Mouse (Mus musculus) heart, embryonic 10.5 days (tissue): ENCODE results near the gene Mgll. TPM values are rescaled to one million over a fixed set of nuclear protein-coding genes. Genes with fewer than 3 reads are reported as not detected.

Source experiments
- DNase-seq: peaks from one replicate; pipeline ENCODE4 v3.0.0-alpha.2; 2017; ENCODE audit warnings: low spot score
- H3K27ac ChIP-seq: fragments of 300-500 bp; sonication (generic); 2 replicates; pipeline ENCODE4 v1.5.1; 2016; ENCODE audit warnings: mild to moderate bottlenecking
- H3K27me3 ChIP-seq: fragments of 300-500 bp; sonication (generic); 2 replicates; pipeline ENCODE4 v1.6.1; 2016; ENCODE audit warnings: mild to moderate bottlenecking; ENCODE audit not compliant: poor library complexity, insufficient read depth, severe bottlenecking
- H3K36me3 ChIP-seq: fragments of 300-500 bp; sonication (generic); 2 replicates; pipeline ENCODE4 v1.6.1; 2016; ENCODE audit warnings: mild to moderate bottlenecking, moderate library complexity
- H3K4me1 ChIP-seq: fragments of 300-500 bp; sonication (generic); 2 replicates; pipeline ENCODE4 v1.6.1; 2016; ENCODE audit warnings: mild to moderate bottlenecking
- H3K4me3 ChIP-seq: fragments of 300-500 bp; sonication (generic); 2 replicates; pipeline ENCODE4 v1.5.1; 2016; ENCODE audit warnings: mild to moderate bottlenecking, moderate library complexity
- H3K9me3 ChIP-seq: fragments of 300-500 bp; sonication (generic); 2 replicates; pipeline ENCODE4 v1.6.1; 2016; ENCODE audit warnings: mild to moderate bottlenecking, moderate library complexity
- WGBS: fragments of 180-500 bp; shearing (Covaris S2); methylation state at CpG from one replicate; pipeline ENCODE4 v1.1.7; 2016; 5-methylcytosine and 5-hydroxymethylcytosine counted together
- polyA plus RNA-seq: library from polyadenylated mRNA; unstranded; fragments of >200 nt; fragmentation: Nextera tagmentation; extraction: Ambion mirVana; gene quantifications from 2 replicates; pipeline ENCODE4 v1.2.1, GENCODE M21; 2016

Gene Mgll
- polyA plus RNA-seq, 1 experiment from 2014 or later = 5.4 TPM

DNA sequence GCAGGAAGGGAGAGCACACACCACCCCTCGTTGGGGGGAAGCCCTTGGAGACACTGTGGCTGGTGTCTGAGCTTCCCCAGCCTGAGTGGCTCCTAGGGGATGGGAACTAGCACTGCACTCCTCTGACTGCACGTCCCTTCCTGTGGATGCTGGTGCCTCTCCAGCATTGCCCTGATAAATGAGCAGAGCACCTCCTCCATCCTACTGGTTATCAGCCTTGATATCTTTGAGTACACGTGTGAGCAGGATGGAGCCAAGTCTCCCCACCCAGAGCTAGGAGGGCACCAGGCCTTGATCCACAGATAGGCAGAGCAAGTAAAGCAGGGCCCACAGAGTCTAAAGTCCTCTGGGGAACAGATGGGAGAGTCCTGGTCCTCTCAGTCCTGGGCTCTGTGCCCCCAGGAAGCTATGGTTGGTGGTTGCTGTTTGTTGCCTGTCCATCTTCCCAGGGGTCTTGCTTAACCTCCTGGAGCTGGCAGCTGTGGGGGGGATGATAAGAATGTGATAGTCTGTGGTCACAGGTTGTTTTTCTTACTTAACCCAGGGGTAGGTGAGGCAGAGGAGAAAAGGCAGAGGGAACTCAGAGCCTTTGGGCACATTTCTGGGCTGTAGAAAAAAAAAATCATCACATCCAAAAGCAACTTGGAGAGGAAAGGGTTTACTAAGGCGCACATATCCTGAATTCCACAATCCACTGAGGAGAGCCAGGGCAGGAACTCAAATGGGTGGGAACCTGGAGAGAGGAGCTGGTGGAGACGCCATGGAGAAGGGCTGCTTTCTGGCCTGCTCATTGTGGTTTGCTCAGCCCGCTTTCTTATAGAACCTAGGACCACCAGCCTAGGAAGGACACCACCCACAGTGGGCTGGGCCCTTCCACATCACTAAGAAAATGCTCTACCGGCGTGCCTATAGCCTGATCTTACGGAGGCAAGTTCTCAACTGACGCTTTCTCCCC is 34.6 kb downstream of the Mgll start:
- Histone ChIP-seq H3K27ac (peak overlapping the region; percentile 47), H3K4me1 (peaks cover 59% of the 10 kb centered on the region)
- WGBS = 58% methylated on average over 10 of the region's 10 CpGs

DNA sequence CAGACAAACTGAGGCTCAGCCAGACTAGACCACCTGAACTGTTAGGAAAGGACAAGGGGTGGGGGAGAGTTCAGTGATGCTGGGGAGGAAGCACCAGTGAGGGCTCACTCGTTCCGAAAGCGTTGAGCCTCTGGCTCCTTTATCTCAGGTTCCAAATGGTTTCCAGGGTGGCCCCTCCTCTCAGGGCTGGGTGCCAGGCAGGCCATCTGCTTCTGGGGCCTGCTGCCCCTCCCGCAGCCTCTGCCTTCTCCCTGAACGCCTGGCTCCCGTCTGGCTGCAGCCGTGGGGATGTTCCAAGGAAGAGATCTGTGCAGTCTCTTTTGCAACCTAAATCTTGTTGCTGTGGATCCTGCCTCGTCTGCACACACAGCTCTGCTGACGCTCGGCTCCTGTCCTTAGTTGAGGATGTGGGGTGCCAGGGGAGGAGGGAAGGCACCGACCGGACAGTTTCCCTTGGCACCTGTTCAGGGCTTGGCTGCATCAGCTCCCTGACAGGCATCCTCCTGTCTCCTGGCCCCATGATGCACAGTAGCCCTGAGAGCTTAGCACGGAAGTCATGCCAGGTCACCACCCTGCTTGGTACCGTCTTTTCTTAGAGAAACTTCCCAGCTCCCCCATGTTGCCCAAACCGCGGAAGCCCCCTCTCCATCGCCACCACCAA is 35.7 kb downstream of the Mgll start:
- WGBS = 50% methylated on average over 17 of the region's 17 CpGs
- no peaks in the 10 kb centered on the region for H3K9me3 ChIP-seq
- no peaks in the 10 kb centered on the region for H3K36me3 ChIP-seq
- peaks cover 59% of the 10 kb centered on the region for H3K4me1 ChIP-seq
- H3K27ac ChIP-seq = peak overlapping the region; percentile 24; the same call in 1 of the 2 replicates
- H3K4me3 ChIP-seq = no peak overlapping the region
- peaks cover 18% of the 10 kb centered on the region; the same call in 1 of the 2 replicates for H3K27me3 ChIP-seq
- no peak for DNase-seq

More for the DNA sequence above, 34.6 kb downstream of the Mgll start:
- H3K4me3 ChIP-seq = no peak overlapping the region
- H3K36me3 ChIP-seq = no peaks in the 10 kb centered on the region
- no peak for DNase-seq
- no peaks in the 10 kb centered on the region for H3K9me3 ChIP-seq
- H3K27me3 ChIP-seq = peaks cover 18% of the 10 kb centered on the region; the same call in 1 of the 2 replicates

DNA sequence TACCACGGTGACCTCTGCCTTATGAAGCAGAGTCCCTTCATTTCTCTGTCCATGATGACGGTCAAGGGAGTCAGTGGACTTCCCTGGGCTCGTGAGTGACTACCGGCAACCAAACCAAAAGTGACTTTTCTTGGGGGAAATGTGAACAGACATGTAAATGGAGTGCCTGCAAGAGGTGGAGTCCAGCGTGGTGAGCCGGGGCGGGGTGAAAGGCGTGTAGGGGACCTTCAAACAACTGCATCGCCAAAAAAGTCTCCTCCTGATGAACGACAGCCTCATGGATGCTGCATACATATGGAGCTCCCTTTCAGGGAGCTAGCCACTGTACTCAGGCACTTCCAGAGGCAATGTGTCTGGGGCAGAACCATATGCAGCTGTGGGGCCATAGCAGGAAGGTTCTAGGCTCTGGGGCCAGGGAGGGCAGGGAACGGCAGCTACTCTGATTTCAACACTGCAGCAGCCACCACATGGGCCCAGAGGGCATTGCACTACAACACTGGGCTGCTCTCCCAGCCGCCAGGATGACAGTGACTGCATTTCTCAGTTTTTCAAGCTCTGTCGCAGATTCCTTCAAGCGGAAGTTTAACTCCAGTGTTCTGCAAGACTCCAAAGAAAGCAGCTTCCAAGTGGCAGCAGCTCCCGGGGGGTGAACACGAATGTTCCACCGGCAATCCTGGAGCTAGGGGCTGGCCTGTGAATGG is 36.9 kb downstream of the Mgll start:
- Histone ChIP-seq H3K9me3 (no peaks in the 10 kb centered on the region), H3K36me3 (no peaks in the 10 kb centered on the region), H3K4me3 (no peak overlapping the region), H3K27ac (peak overlapping the region; percentile 18; the same call in 1 of the 2 replicates), H3K4me1 (peaks cover 64% of the 10 kb centered on the region), H3K27me3 (peaks cover 18% of the 10 kb centered on the region; the same call in 1 of the 2 replicates)
- 71% methylated on average over 17 of the region's 17 CpGs for WGBS
- no peak for DNase-seq

DNA sequence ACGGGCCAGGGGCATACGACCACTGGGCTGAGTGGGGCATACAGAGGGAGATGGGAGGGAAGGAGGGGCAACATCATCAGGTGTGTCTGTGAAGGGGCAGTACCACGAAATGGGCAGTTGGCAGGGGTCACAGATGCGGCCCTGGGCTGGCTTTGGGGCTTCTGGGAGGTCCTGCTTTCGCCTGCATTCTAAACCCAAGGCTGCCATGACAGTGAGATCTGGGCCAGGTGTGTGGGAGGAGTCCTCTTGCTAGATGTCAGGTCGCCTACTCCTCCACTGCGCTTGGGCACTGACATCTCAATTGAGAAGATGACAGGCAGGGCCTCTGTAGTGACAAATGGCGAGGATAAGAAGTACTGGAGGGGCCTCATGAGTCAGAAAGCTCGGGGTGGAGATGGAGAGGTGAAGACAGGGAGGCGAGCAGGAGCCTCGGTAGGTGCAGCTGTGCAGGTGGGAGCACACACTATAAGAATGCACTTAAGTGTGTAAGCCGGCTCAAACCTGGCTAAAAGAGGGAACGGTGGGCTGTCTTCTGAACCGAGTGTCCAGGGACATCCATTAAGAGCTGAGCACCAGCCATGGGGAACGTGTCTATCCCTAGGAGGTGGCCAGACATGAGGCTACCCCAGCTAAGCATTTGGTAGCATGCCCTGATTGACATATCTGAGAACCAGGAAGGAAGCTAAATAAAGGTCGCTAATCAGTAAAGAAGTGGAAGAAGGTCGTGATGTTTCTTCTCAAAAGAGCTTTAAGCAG is 37.6 kb downstream of the Mgll start:
- no peak for DNase-seq
- H3K4me1 ChIP-seq = peaks cover 66% of the 10 kb centered on the region
- peak overlapping the region; percentile 18; the same call in 1 of the 2 replicates for H3K27ac ChIP-seq
- peaks cover 18% of the 10 kb centered on the region; the same call in 1 of the 2 replicates for H3K27me3 ChIP-seq
- no peak overlapping the region for H3K4me3 ChIP-seq
- H3K9me3 ChIP-seq = no peaks in the 10 kb centered on the region
- WGBS = 58% methylated on average over 17 of the region's 17 CpGs
- H3K36me3 ChIP-seq = no peaks in the 10 kb centered on the region

DNA sequence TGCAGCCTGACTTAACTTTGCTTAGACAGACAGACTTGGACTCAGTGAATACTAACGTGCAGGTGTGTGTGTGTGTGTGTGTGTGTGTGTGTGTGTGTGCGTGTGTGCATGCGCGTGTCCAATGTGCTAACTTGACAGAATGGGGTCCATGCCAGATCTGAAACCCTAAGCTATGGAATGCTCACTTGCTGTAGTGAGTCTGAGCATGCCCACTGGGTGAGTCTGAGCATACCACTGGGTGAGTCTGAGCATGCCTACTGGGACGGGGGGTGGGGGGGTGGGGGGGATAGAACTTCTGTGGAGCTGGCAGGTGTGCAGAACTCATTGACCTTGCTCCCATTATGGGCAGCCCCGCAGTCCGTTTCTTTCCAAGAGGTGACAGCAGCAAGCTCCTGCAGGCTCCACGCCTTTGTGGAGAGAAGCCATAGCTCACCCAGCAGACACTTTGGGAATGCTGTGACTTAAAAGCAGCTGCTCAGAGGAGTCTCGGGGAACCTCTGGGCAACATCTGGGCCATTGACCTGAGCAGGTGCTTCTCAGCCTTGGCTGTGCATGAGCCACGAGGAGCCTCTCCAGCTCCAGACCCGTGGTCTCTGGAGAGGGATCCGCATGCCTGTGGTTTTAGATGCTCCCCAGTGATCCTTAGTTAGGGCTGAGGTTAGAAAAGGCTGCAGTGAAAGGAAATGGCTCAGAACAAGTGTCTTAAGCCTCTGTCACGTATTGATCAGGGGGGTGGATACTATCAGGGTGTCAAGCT is 38.4 kb downstream of the Mgll start:
- Histone ChIP-seq H3K36me3 (no peaks in the 10 kb centered on the region), H3K9me3 (no peaks in the 10 kb centered on the region), H3K4me1 (peaks cover 70% of the 10 kb centered on the region), H3K27ac (0 out of 2 replicates have a peak overlapping the region, but pooled peaks have one; percentile 59), H3K4me3 (no peak overlapping the region), H3K27me3 (peaks cover 18% of the 10 kb centered on the region; the same call in 1 of the 2 replicates)
- no peak for DNase-seq
- 71% methylated on average over 13 of the region's 13 CpGs for WGBS

DNA sequence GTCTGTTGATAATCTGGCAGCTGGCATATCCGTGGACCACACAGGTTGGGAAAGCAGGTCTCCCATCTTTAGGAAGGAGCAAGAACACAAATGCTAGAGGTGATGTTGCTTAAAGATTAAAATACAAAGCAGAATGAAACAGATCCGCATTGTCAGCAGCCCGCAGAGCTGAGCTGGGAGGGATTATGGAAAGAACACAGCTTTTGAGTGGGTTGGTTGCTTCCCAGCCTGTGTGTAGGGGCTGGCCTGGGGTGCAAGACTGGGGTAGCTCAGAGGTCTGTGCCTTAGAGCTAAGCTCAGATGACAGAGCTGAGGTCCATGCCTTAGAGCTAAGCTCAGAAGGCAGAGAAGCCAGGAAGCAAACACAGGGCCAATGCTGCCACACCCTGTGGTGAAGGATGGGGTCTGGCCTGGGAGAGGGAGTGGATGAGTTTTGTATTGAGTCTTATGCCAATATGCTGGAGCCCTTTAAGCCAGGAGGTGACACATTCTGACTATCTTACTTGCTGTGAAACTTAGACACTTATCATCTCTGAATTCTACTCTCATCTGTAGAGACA is 39.4 kb downstream of the Mgll start:
- no peaks in the 10 kb centered on the region for H3K36me3 ChIP-seq
- H3K9me3 ChIP-seq = no peaks in the 10 kb centered on the region
- H3K4me1 ChIP-seq = peaks cover 64% of the 10 kb centered on the region
- peaks cover 18% of the 10 kb centered on the region; the same call in 1 of the 2 replicates for H3K27me3 ChIP-seq
- H3K4me3 ChIP-seq = no peak overlapping the region
- no peak overlapping the region for H3K27ac ChIP-seq
- no peak for DNase-seq
- WGBS = 87% methylated on average over 3 of the region's 3 CpGs

DNA sequence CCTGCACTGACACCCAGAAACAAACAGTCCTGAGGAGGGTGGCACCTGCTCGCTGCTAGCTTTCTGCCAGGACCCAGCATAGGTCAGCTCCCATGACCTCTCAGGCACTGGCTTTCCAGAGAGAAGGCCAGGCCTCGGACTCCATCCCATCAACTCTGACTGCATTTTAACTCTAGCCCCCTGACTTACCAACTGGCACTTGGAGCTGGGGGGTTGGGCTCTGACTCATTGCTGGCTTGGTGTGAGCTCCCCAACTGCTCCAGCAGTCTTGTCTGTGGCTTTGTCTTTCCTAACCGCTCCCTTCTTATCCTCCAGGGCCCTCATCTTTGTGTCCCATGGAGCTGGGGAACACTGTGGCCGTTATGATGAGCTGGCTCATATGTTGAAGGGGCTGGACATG is 40.1 kb downstream of the Mgll start:
- no peak for DNase-seq
- H3K9me3 ChIP-seq = no peaks in the 10 kb centered on the region
- WGBS = 70% methylated on average over 4 of the region's 4 CpGs
- H3K4me3 ChIP-seq = no peak overlapping the region
- peaks cover 18% of the 10 kb centered on the region; the same call in 1 of the 2 replicates for H3K27me3 ChIP-seq
- no peaks in the 10 kb centered on the region for H3K36me3 ChIP-seq
- H3K4me1 ChIP-seq = peaks cover 57% of the 10 kb centered on the region
- H3K27ac ChIP-seq = peak overlapping the region; percentile 49; the same call in 1 of the 2 replicates

DNA sequence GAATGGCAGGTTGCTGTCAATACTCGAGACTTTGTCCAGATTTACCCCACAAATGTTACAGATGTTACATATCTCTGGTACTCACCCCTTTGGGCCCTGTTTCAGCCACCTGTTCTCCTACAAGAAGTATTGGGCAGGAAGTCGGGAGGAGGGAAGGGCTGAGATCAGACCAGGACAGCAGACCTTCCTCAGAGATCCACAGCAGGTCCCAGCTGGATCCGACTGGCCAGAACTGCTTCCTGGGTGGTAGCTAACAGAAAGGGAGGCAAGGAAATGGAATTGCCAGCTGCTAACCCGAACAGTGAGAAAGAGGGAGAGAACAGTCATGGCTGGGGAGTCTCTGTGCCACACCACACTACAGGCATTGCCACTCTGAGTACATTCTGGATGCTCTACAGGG is 43.5 kb downstream of the Mgll start:
- DNase-seq = no peak
- Histone ChIP-seq H3K9me3 (no peaks in the 10 kb centered on the region), H3K27ac (no peak overlapping the region), H3K36me3 (no peaks in the 10 kb centered on the region), H3K4me1 (peaks cover 40% of the 10 kb centered on the region), H3K27me3 (no peaks in the 10 kb centered on the region), H3K4me3 (no peak overlapping the region)
- 68% methylated on average over 4 of the region's 4 CpGs for WGBS

DNA sequence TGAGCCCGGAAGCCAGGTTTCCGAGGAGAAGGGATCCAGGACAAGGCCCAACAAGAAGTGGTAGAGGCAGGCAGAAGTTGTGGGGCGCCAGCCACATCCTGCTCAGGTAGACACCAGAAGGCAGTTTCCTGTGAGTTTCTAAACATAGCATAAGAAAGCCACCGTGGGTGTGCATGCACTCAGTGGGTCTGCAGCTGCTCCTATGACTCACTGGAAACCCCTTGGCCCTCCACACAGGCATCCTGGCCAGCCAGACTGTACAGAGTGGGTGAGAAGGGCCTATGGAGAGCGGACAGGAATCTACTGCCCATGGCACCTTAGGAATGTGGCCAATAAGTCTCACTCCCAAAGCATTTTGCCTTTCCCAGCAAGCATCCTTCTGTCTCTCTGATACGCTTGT is 45.5 kb downstream of the Mgll start:
- peaks cover 36% of the 10 kb centered on the region for H3K4me1 ChIP-seq
- no peaks in the 10 kb centered on the region for H3K36me3 ChIP-seq
- no peak for DNase-seq
- H3K27ac ChIP-seq = no peak overlapping the region
- no peaks in the 10 kb centered on the region; the same call in 1 of the 2 replicates for H3K27me3 ChIP-seq
- no peak overlapping the region for H3K4me3 ChIP-seq
- WGBS = 74% methylated on average over 6 of the region's 6 CpGs
- no peaks in the 10 kb centered on the region for H3K9me3 ChIP-seq

DNA sequence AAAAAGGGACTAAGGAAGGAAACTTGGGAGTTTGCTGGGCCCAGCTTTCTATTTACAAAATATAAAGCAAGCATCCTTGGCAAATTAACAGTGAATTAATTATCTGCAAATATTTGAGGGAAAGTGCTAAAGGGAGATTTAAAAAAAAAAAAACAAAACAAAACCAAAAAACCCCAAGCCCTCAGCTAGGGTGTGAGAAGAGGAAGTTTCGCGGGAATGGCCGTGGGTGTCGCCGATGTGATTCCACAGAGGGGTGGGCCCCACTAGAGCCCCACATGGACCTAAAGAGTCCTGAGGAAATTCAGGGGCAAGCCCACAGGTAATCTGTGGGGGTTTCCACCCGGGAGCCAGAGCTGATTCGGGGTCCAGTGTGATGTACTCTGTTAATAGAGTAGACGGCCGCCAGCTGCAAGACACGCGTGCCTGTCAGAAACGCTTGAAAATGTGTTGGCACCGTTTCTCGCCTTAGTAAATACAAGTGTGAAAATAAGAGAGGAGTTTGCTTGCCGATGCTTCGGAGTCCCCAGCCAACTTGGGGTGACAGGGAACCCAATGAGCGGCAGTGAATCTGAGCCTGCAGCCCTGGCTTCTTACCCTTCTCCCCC is 46.2 kb downstream of the Mgll start:
- Histone ChIP-seq H3K4me1 (peaks cover 36% of the 10 kb centered on the region), H3K27me3 (no peaks in the 10 kb centered on the region; the same call in 1 of the 2 replicates), H3K9me3 (no peaks in the 10 kb centered on the region), H3K4me3 (no peak overlapping the region), H3K36me3 (no peaks in the 10 kb centered on the region), H3K27ac (no peak overlapping the region)
- DNase-seq = no peak
- WGBS = 85% methylated on average over 17 of the region's 17 CpGs

DNA sequence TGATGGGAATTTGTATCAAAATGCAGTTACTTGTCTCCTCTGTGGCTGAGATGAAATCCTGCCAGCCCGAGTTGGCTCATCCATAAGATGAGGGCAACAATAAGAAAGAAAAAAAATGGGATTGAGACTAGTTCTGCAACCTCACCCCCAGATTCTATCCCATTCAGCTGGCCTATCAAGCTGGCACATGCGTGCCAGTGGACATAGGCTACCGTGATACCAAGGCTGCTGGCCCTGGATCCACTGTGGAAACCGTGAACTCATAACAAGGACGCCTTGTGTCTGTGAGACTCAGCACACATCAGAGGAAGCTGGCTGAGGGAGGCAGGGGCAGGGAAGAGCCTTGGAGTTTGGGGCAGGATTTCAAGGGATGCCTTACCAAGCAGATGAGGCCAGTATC is 46.8 kb downstream of the Mgll start:
- H3K36me3 ChIP-seq = no peaks in the 10 kb centered on the region
- H3K27me3 ChIP-seq = no peaks in the 10 kb centered on the region; the same call in 1 of the 2 replicates
- no peak for DNase-seq
- no peaks in the 10 kb centered on the region for H3K9me3 ChIP-seq
- 0 out of 2 replicates have a peak overlapping the region, but pooled peaks have one; percentile 29 for H3K27ac ChIP-seq
- H3K4me3 ChIP-seq = no peak overlapping the region
- peaks cover 35% of the 10 kb centered on the region for H3K4me1 ChIP-seq
- WGBS = 84% methylated on average over 5 of the region's 5 CpGs
